12 mouse cellular contexts compared by ENCODE assay signal in the genomic region with DNA sequence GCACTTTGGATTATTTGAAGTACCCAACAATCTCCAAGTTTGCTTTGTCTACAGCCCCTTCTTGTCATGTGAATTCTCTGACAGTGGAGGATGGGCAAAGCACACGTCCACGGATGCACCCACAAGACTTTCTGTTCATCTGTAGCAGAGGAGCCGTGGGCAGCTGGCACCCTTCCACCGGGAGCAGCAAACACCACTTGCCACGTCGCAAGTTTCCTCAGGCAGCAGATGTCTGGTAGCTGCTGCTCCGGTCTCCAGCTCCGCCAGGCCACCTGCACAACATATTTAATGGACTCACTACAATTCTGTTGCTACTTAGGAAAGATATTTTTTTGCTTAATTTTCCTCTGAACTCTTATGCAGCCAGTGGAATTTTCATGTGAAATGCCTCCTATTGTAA.
DNase-seq lines count a peak whose midpoint lies in the region; TF ChIP-seq lines count a peak whose summit lies in the region.
"Had no signal": no experiment of that assay in that cellular context is flagged by ENCODE, and none has a peak within 500 bp of the region (broad histone marks: within the 10 kb centered on the region; RNA-seq: fewer than 3 reads in every experiment).

No protein-coding gene starts in this region.

- TF ChIP-seq CTCF in lung, adult 2 months (IDR thresholded peaks at IDR 0.05; ENCODE audit: insufficient read depth, low read length): no peak

- no peaks in the 10 kb centered on the region for H3K4me1 ChIP-seq in lung, adult 2 months (ENCODE audit: control insufficient read depth, insufficient read depth, low read length)
- H3K4me1 ChIP-seq: midbrain, embryonic 12.5 days had no signal

- no peak for TF ChIP-seq POLR2A in lung, adult 2 months (IDR thresholded peaks at IDR 0.05; ENCODE audit: borderline replicate concordance, extremely low read depth, low read depth, low read length)

- no peak overlapping the region for H3K4me3 ChIP-seq in lung, adult 2 months (replicated peaks; ENCODE audit: extremely low read depth, low read depth, low read length)
- H3K4me3 ChIP-seq: hindbrain, embryonic 10.5 days; limb, embryonic 15.5 days; midbrain, embryonic 12.5 days had no signal

- 36% methylated on average over 8 of the region's 8 CpGs for WGBS in lung, adult 2 months

- DNase-seq in cerebellum, postnatal 10 days: peak; percentile 84 to 91
- DNase-seq in cerebellum, adult 18-20 months: no peak
- peak; percentile 39 for DNase-seq in lung, postnatal 14 days
- no peak for DNase-seq in lung, adult 2 months
- peak; percentile 38 for DNase-seq in left cerebral cortex, adult 11 months (ENCODE audit: low spot score)
- peak; percentile 73 to 78 for DNase-seq in right cerebral cortex, postnatal 36 days (ENCODE audit: low spot score in 2 of 2)
- no peak for DNase-seq in B cell, adult 2 months
- no peak for DNase-seq in spleen, postnatal 14 days (ENCODE audit: low spot score in 2 of 2)
- DNase-seq: thymus, postnatal 4 days had no signal

Comparison
In these comparisons a context has a peak if more than half of its experiments do, and no peak if none do; other contexts are left out.
1. DNase-seq: peak in cerebellum, postnatal 10 days (2 of 2), lung, postnatal 14 days (single experiment), left cerebral cortex, adult 11 months (single experiment) and right cerebral cortex, postnatal 36 days (2 of 2); none in cerebellum, adult 18-20 months (0 of 2), lung, adult 2 months (single experiment), B cell, adult 2 months (0 of 2) and spleen, postnatal 14 days (0 of 2).